In the genomic region with DNA sequence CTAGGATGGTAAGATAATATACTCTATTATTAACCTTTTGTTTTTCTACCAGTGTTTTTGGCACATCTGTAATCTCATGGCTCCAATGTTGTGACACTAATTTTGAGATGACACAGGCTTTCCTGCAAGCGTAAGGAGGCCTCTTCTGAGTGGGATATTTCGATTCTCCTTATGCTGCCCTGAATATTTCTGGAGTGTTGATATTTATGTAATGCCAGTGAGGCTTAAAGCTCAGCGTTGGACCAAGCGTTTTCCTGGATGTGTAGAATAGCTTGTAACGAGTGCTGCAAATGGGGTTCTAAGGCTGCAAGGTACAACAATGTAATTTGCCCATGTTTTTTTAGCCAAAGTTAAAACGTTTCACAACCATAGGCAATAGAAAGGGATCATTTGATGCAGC, we compare ENCODE assay signal across 31 mouse cellular contexts. TPM values are rescaled to one million over a fixed set of nuclear protein-coding genes. Genes with fewer than 3 reads are reported as not detected.
A peak's percentile ranks its signal among the peaks of the same experiment; 100 is the strongest.
DNase-seq lines count a peak whose midpoint lies in the region; ATAC-seq and TF ChIP-seq lines count a peak whose summit lies in the region.
"Had no signal": no experiment of that assay in that cellular context is flagged by ENCODE, and none has a peak within 500 bp of the region (broad histone marks: within the 10 kb centered on the region; RNA-seq: fewer than 3 reads in every experiment).

No protein-coding gene starts in this region.

- TF ChIP-seq CTCF in heart, postnatal 0 days (IDR thresholded peaks at IDR 0.05; ENCODE audit: low read depth), result no peak
- TF ChIP-seq CTCF in cortical plate, adult 2 months (IDR thresholded peaks at IDR 0.05; ENCODE audit: extremely low read depth, insufficient read depth, low read length), result no peak

- no peak for DNase-seq in frontal cortex, postnatal 10 days (ENCODE audit: low spot score in 2 of 2)
- DNase-seq in heart, postnatal 0 days (ENCODE audit: low spot score), result no peak
- DNase-seq in heart, postnatal 14 days, result no peak
- DNase-seq in left cerebral cortex, postnatal 25 days (ENCODE audit: low spot score in 2 of 2), result peak; percentile 33 to 69
- DNase-seq in left cerebral cortex, postnatal 36 days (ENCODE audit: low spot score in 2 of 2), result no peak
- DNase-seq: adrenal gland, postnatal 10 days; adrenal gland, postnatal 36 days; B cell, adult 2 months; cerebellum, adult 11 months; cerebellum, adult 2 months; cerebellum, adult 9-11 months; cerebellum, postnatal 25 days; embryo, embryonic 11 days; gastrocnemius, postnatal 10 days; gastrocnemius, postnatal 36 days; heart, postnatal 4 days had no signal

- ATAC-seq in frontal cortex, adult (ENCODE audit: low TSS enrichment), result peak; percentile 76
- no peak for ATAC-seq in heart, postnatal 0 days (ENCODE audit: insufficient read depth, low read depth)
- ATAC-seq: forebrain, embryonic 16.5 days; hindbrain, postnatal 0 days; inflammation-experienced regulatory T-cells, adult 6 months; intestine, embryonic 16.5 days; Patski had no signal

- no peak overlapping the region for H3K4me2 ChIP-seq in heart, postnatal 0 days (ENCODE audit: low read depth, low read length)
- H3K4me2 ChIP-seq: embryonic facial prominence, embryonic 13.5 days; forebrain, embryonic 12.5 days; heart, embryonic 11.5 days; hindbrain, embryonic 14.5 days had no signal

- H3K4me1 ChIP-seq in heart, postnatal 0 days (ENCODE audit: control insufficient read depth, insufficient read depth), result 0 out of 2 replicates have a peak, but pooled peaks cover 14% of the 10 kb centered on the region
- peaks cover 12% of the 10 kb centered on the region for H3K4me1 ChIP-seq in cortical plate, adult 2 months (ENCODE audit: control insufficient read depth, insufficient read depth, low read length)
- H3K4me1 ChIP-seq: forebrain, embryonic 12.5 days had no signal

- H3K27me3 ChIP-seq in heart, postnatal 0 days (ENCODE audit: control insufficient read depth, insufficient read depth, low read length), result no peaks in the 10 kb centered on the region
- H3K27me3 ChIP-seq: CH12.LX; embryonic facial prominence, embryonic 13.5 days; forebrain, embryonic 12.5 days; Patski had no signal

- TF ChIP-seq POLR2A in cortical plate, adult 2 months (IDR thresholded peaks at IDR 0.05; ENCODE audit: extremely low read depth, insufficient read depth, low read length), result no peak

- H3K36me3 ChIP-seq in heart, postnatal 0 days (replicated peaks; ENCODE audit: control insufficient read depth, insufficient read depth, low read length), result 0 out of 2 replicates have a peak, but pooled peaks cover 4% of the 10 kb centered on the region

- H3K9ac ChIP-seq in heart, postnatal 0 days (replicated peaks; ENCODE audit: low read depth, low read length), result no peak overlapping the region
- H3K9ac ChIP-seq: embryonic facial prominence, embryonic 13.5 days; forebrain, embryonic 12.5 days; hindbrain, embryonic 14.5 days had no signal

- H3K4me3 ChIP-seq in heart, postnatal 0 days (ENCODE audit: low read depth, low read length), result no peak overlapping the region
- no peak overlapping the region for H3K4me3 ChIP-seq in cortical plate, adult 2 months (ENCODE audit: insufficient read depth, low read length)
- H3K4me3 ChIP-seq: embryonic facial prominence, embryonic 10.5 days; embryonic facial prominence, embryonic 13.5 days; erythroblast, embryonic 14.5 days; forebrain, embryonic 12.5 days had no signal

- no peaks in the 10 kb centered on the region for H3K9me3 ChIP-seq in heart, postnatal 0 days (replicated peaks; ENCODE audit: control insufficient read depth, low read length)
- H3K9me3 ChIP-seq: embryonic facial prominence, embryonic 10.5 days; forebrain, embryonic 12.5 days; G1E had no signal

- no peak for TF ChIP-seq EP300 in heart, postnatal 0 days (IDR thresholded peaks at IDR 0.05; ENCODE audit: low read depth)

- 47% methylated on average over 6 of the region's 6 CpGs for WGBS in heart, postnatal 0 days

- intact Hi-C loops in heart, postnatal 14 days (cut with DNase I), result no loop called here
- intact Hi-C loops in left cerebral cortex, postnatal 25 days (cut with DNase I), result loop anchor here (5.0 kb wide), 1 partner anchor 46 kb away; no protein-coding TSS in a partner anchor
- intact Hi-C loops in left cerebral cortex, postnatal 36 days (cut with DNase I), result no loop called here

- 0 out of 2 replicates have a peak overlapping the region, but pooled peaks have one; percentile 35 for H3K27ac ChIP-seq in heart, postnatal 0 days (ENCODE audit: low read depth)
- 0 out of 2 replicates have a peak overlapping the region, but pooled peaks have one; percentile 29 for H3K27ac ChIP-seq in cortical plate, adult 2 months (ENCODE audit: insufficient read depth, low read length)
- H3K27ac ChIP-seq: embryonic facial prominence, embryonic 10.5 days; embryonic facial prominence, embryonic 13.5 days; forebrain, embryonic 12.5 days; hindbrain, embryonic 14.5 days; hindbrain, postnatal 0 days had no signal

RNA-seq across cellular contexts. Expression of gene Kat6b, which starts 30.2 kb away (rescaled TPM):
- 13.9 and 52.9 TPM in 2 replicates for total RNA-seq in heart, postnatal 0 days (2014; rRNA removed; ENCODE audit: low replicate concordance)
- 5.4 and 6.1 TPM in 2 replicates for polyA plus RNA-seq in heart, postnatal 0 days (2015; fragmentation: Nextera tagmentation; extraction: Ambion mirVana)
- 10 to 100 TPM; 33.5 to 38.4 TPM for total RNA-seq in heart, postnatal 14 days (2021)
- 10 to 100 TPM; 84.3 to 85.7 TPM for total RNA-seq in left cerebral cortex, postnatal 25 days (2021)
- total RNA-seq in left cerebral cortex, postnatal 36 days (2021), result 100 to 1,000 TPM; 107 to 111 TPM
- polyA plus RNA-seq in cortical plate, adult 2 months (2012; rRNA removed), result 26.2 and 26.3 TPM in 2 replicates

Comparison
In these comparisons a context has a peak if more than half of its experiments do, and no peak if none do; other contexts are left out.
1. DNase-seq: peak in left cerebral cortex, postnatal 25 days (2 of 2); none in frontal cortex, postnatal 10 days (0 of 2), heart, postnatal 0 days (single experiment), heart, postnatal 14 days (0 of 2) and left cerebral cortex, postnatal 36 days (0 of 2).